Mouse (Mus musculus) monocyte, adult 5-6 weeks (primary cell): ENCODE measurements at regions not wholly inside any gene's neighbourhood (a gene's known extent, or its start where the extent isn't known, plus 50 kb on each side); places are given as distances from the start of the nearest gene placed in this dataset.

Experiments
- ATAC-seq: fragments of 153-309, 156-312 bp; replicated peaks from 2 replicates; pipeline ENCODE4 v1.8.0; 2017; ENCODE audit warnings: mild to moderate bottlenecking; ENCODE audit not compliant: low TSS enrichment, insufficient number of reproducible peaks, severe bottlenecking, poor library complexity, low FRiP score

DNA sequence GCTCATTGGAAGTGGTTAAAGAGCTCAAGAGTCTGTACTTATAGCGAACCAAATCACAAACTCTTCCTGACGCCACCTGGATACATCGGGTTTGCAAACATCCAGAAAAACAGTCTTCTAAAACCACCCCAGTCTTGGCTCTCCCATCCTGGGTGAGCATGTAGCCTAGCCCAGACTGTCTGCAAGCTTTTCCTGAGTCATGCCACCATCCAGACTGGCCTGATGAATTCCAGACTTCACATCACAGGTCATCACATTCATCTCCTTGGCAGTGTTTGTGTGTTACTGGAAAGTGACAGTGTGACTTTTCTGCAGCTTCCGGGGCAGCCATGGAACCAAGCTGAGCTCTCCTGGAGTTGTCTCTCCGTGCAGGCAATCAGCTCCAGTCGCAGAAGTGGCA lies 90.9 kb upstream of the Map1b start:
- no peak for ATAC-seq

DNA sequence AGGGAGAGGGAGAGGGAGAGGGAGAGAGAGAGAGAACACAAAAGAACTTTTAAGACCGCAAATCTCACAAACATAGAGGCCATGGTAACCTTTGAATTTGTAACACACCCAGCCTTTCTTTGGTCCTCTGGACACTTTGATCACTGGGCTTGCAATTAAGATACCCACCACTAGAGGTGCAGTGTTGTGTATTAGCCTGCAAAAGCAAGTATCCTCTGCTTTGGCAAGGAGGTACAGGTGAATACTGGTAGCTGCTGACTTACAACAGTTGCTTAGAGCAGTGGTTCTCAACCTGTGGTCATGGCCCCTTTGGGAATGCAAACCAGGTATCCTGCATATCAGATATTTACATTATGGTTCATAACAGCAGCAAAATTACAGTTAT lies 90.3 kb upstream of the Map1b start:
- ATAC-seq, result no peak

DNA sequence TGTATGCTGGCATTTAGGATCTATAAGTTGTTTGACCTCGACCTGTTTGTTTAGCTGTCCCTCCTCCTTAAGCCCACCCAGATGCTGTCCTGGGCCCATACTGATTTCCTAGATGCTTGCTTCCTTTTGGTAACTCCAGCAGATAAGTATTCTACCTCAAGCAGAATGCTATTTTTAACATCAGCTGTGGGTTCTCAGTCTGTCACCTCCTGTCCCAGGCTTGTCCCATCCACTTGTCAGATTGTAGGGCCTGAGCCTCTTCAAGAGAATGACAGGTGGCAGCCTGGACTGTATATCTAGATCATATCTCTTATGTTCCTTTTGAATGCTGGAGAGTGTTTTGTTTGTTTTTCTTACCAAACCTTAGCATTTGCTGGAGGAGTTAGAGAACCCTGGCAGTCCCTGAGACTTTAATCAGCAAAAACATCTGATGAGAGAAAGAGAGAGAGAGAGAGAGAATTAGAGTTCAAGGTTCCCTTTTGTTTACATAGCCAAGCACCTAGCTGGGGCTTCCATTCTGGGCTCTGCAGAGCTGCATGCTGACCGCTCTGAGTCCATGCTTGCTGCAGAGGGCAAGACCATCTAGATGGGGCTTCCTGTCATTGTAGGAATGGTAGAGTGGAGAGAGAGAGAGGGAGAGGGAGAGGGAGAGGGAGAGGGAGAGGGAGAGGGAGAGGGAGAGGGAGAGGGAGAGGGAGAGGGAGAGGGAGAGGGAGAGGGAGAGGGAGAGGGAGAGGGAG lies 89.7 kb upstream of the Map1b start:
- no peak for ATAC-seq

DNA sequence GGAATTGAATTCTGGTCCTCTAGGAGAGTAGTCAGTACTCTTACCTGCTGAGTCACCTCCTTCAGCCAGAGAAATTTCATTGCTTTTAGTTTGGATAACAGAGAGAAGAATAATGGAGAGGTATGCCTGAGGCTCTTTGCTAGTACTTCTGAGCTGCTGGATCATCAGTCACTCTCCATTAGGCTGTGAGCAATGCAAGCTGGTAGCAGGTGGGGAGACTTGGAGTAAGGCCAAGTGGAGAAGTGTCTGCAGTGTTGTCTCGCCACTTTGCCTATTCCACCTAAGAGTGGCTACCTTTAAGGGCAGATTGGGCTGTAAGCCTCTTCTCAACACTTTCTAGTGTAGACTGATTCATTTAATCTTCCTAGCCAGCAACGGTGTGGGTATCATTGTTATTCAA lies 81.6 kb upstream of the Map1b start:
- no peak for ATAC-seq

DNA sequence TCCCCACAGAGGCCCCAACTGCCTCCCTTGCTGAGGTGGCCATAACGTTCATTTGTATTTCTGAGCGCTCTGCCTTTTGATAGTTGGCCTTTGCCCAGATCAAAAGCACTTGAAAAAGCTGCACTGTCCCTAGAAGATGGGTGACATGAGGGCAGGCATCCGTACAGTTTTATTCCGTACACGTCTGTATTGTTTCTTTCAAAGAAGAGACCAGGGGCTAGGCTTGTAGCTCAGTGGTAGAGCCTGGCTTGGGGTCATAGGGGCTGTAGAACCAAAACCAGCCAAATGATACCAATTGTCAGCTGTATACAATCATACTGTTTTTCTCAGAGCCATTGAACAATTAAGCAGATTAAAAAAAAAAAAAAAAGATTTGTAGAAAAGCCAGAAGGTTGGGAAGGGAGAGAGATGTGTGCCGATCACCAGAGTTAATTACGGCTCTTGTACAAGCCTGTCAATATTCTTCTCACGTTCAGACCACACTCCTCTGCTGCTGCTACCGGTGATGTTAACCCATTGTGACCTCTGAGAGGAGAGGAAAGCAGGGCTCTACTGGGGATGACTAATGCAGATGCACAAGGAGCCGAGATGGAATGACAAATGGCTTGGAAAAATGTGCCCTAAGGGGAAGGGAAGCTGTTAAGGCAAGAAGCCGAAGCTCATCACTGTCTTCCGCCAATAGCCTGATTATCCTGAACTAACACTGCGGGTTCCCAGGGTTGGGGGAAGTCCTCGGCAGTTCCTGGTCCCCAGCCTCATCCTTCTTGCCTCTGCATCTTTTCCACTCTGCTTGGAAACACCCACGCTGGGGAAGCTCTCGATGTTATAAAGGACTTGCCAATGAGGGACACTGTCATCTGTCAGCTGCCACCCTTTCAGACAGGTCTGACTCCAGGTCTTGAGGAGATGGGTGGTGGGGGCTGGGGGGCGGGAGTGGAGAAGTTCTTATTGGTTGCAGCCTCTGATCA lies 77.8 kb upstream of the Map1b start:
- no peak for ATAC-seq

DNA sequence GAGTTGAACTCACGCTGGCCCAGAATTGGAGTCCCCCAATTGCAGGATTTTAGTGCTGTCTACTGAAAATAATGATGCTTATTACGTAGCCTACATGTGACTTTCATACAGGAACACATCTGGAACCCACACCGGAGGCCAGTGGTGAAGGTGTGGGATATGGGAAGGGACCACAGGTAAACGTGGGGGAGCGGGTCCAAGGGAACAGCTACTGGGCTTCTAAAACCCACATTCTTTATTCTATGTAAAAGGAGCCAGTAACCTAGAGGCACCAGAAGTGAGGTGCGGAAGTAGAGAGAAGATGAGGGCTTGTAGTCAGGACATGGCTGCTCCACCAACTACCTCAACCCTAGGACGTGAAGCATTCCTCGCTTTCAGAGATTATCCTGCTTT lies 76.9 kb upstream of the Map1b start:
- no peak for ATAC-seq

DNA sequence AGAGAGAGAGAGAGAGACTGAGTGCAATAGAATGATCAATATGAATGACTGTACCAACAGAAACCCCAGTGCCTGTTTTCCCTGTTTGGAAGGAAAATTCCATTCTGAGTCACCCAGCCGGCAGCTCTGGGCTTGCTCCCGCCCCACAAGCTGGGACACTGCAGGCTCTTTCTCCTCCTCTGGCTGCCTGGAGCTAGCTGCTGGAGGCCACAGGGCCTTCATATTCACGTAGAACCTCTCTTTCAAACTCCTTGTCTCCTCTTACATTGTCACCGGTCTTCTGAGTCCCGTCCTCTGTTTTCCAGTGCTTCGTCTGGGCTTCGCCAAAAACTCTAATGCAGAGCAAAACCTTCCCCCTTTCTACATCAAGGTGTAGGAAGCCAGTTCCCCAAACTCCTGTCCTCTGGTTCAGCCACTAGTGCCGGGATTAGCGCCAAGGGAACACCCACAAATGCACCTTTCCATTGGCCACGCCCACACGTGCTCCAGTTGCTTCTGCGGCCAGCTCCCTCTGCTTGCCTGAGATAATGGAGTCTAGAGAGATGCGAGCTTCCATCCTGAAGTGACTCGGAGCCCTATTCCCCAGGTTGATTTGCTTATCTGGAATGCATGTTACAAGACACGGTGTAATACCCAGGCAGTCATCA lies 76.4 kb upstream of the Map1b start:
- no peak for ATAC-seq

DNA sequence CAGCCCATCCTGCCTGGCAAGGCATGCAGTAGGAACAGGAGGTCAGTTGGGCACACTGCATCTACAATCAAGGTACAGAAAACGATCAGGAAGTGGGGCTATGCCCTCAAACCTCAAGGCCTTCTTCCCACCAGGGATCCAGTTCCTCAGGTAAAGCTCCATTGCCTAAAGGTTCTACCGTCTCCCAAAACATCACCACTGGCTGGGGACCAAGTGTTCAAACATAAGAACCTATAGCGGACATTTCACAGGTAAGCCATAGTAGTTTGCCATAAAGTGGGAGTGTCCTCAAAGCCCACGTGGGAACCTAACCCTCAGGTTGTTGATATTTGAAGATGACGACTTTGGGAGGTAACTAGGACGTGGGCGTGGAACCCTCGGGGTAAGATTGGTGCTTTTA lies 72.3 kb upstream of the Map1b start:
- no peak for ATAC-seq

DNA sequence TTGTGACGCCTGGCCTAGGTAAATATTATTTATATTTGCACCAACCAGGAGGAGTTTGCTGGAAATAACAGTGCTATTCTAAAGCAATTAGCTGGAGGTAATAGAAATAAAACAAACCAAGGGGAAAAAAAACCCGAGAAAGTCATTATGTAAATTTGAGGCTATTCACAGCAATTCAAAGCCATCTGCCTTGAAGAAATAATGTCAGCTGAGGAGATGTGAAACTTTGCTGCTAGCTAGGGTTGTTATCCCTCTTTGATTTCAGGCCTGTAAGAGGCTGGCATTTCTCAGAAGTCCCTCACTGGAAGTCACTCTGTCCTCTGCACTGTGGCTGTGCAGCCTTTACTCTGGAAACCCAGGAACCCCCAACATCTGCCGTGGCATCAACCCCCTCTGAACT lies 67.5 kb upstream of the Map1b start:
- no peak for ATAC-seq

DNA sequence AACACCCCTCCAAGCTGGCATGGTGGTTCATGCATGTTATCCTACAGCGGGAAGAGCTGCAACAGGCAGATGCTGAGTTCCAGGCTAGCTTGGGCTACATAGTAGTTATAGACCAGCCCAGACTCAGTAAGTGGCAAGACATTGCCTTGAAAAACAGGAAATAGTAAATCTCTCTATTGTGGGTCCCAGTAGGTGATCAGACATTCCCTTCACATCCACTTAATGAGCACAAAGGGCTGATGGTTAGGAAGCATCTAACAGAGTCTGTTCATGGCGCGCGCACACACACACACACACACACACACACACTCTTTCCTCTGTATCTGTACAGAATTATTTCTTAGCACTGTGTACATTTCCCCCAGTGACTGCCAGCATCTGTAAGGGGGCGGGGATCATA lies 64.0 kb upstream of the Map1b start:
- no peak for ATAC-seq

DNA sequence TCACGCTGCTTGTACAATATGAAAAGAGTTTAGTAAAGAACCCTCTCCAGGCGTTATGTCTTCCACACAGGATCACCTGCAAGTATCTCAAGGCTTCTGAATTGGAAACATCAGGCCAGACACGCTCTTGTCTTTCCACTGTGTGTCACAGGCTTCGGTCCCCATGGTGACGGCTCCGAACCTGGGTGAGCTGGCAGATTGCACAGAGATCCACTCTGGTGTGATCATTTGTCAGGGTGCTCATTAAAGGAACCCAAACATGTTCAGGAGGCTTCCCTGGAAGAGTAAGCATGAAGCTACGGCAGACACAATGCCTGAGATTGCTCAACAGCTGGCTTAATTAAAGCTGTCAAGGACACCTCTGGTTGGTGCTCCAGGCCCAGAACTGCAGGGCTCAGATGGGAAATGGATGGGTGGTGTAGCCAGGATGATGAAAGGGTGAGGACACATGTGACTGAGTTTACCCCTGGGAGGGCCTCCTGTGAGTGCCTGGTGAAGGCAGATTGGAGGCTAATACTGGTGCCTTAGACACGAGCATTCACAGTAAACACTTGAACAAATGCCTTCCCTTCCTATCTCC lies 63.3 kb upstream of the Map1b start:
- no peak for ATAC-seq

DNA sequence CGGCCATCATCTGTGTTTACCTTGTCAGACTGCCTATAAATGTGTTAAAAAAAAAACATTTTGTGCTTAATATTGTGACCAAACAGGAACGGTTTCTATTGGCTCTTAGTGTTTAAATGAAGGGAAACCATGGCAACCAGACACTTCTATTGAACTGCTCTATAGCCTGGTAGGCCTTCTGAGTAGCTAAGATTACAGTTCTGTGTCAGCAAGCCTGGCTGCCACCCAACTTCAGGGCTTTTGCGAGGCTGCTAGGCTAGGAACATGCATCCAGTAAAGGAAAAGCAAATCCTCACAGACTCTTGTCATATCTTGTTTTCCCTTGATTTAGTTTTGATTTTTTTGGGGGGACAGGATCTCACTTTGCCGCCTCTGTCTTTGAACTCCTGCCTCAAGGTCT lies 61.3 kb upstream of the Map1b start:
- no peak for ATAC-seq

DNA sequence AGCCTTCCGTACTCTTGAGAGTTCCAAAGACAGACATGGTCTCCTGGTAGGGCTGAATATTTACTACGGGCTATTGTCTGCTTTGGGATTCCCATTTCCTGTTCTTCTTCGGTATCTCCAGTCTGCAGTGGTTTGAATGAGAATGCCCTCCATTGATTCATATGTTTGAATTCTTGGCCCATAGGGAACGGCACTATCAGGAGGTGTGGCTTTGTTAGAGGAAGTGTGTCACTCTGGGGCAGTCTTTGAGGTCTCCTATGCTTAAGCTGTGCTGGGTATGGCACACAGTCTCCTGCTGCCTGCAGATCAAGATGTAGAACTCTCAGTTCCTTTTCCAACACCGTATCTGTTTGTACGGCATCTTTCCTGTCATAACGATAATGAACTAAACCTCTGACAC lies 56.7 kb upstream of the Map1b start:
- no peak for ATAC-seq

DNA sequence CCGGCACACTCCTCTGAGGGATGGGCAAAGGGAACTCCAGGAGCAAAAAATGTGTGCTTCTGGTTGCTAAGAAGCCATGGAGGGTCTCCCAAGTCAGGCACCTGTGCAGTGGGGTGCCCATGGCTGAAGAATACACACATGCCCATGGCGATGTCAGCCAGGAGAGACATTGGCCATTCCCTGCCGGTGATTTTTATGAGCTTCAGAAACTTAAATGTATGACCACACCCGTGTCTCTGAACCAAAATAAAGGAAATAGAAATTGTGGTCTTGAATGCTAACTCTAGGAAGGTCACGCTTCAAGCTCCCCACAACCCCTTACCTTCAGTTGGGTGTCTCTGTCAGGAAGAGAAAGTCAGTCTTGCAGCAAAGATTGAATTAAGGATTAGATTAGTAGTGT lies 56.0 kb upstream of the Map1b start:
- ATAC-seq, result no peak
